Mouse (Mus musculus): ENCODE results near the gene Trim40.
A peak's percentile ranks its signal among the peaks of the same experiment; 100 is the strongest.

Trim40 gene

GRCm38 (mm10) chr17:36840961-36841445 lies 48.9 kb downstream of the Trim40 start:
- no peak for DNase-seq (ENCODE audit: low spot score in 2 of 2)

DNA sequence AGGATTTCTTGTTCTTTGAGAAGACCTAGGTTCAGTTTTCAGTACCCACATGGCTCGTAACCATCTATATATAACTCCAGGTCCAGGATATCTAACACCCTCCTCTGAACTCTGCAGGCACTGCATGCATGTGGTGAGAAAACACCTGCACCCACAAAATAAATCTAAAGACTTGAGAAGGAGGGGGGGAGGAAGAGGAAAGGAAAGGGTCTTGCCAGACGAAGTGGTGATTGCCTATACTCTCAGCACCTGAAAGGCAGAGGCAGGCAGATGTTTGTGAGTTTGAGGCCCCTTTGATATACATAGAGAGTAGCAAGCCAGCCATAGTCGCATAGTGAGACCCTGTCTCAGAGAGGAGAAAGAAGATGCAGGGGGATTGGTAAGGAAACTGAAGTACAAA lies 50.0 kb downstream of the Trim40 start:
- DNase-seq (ENCODE audit: low spot score in 2 of 2), result no peak

- no peak for DNase-seq (ENCODE audit: low spot score in 2 of 2)
These were observed 50.9 kb downstream of the Trim40 start for GRCm38 (mm10) chr17:36839001-36839400.

DNA sequence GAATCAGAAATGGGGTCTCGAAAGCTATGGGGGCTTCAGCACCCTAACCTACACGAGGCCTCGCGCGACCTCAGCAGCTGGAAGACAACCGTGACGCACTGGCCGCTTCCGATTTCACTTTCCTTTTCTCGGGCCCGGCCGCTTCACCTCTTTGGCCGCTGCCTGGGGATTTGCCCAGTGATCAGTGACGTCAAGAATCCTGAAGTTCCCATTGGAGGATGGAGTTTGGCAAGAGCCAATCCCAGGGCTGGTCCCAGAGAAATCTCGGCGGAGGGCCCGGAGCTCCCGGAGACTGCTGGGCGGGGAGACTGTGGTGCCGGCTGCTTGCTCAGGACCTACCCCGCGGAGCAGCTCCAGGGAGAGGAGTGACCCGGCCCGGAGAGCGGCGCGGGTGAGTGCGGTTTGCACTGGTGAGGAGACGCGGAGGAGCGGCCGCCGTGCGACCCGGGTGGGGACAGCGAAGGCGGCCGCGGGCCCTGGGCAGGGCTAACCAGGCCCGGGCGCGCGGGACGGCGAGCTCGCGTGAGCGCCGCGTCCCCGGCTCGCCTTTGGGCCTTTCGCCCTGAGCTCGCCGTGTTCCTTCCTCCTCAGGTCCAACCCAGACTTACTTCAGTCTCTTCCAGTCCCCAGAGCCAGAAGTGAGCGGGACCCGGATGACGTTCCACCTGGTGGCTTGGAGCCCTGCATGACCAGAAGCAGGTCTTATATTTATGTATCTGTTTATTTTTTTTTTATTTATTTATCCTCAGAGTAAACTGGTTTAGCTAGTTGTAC lies 52.9 kb downstream of the Trim40 start, which contains the start of gene Trim26:
Trim26 (plus strand) TSS at position 261 of the 774 bp plus-strand sequence.
- peak; percentile 94 to 97 for DNase-seq (ENCODE audit: low spot score in 2 of 2)

GRCm38 (mm10) chr17:36836427-36836812 lies 53.5 kb downstream of the Trim40 start:
- no peak for DNase-seq (ENCODE audit: low spot score in 2 of 2)

DNA sequence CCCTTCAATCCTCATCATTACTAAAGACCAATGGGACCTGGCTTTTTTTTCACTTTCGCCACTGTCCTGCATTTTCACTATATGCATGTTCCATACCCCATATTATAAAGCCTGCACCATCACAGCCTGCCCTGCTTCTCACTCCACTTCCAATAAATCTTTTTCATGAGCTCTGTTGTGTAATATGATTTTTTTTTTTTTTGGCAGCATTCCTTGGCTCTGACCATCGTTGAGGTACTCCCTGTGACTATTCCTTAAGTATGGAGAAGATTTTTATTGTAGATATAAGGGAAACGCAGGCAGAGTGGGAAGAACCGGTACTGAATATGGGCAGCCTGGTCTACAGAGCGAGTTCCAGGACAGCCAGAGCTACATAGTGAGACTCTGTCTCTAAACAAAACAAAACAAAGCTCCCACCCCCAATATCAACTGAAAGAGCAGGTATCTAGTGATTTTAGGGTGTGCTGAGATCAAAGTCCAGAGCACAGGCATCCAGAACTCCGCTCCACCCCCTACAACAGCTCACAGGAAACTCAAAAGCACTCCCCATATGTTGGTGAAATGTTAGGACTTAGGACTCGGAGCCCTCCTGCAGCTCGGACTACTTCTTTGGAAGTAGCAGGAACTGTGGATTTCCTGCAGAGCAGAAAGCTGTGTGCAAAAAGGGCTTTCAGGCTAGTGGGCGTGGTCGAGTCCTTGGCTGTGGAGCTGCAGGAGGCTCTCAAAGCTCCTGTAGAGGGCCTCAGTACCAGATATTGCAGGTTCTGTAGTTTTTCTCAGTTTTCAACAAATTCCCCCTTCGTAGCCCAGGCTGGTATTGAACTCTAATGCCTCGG lies 54.1 kb downstream of the Trim40 start:
- DNase-seq (ENCODE audit: low spot score in 2 of 2), result peak; percentile 20 to 34

- DNase-seq (ENCODE audit: low spot score in 2 of 2), result no peak
These were observed 57.2 kb downstream of the Trim40 start for GRCm38 (mm10) chr17:36832694-36833093.
